In genomic region chr5:36861084-36861483, GRCm38 (mm10) we compare ENCODE assay signal across 15 mouse cellular contexts. TPM values are rescaled to one million over a fixed set of nuclear protein-coding genes. Genes with fewer than 3 reads are reported as not detected.
A peak's percentile ranks its signal among the peaks of the same experiment; 100 is the strongest.
DNase-seq lines count a peak whose midpoint lies in the region; TF ChIP-seq lines count a peak whose summit lies in the region.
"Had no signal": no experiment of that assay in that cellular context is flagged by ENCODE, and none has a peak within 500 bp of the region (broad histone marks: within the 10 kb centered on the region; RNA-seq: fewer than 3 reads in every experiment).

No protein-coding gene starts in this region.

- H3K4me3 ChIP-seq in left cerebral cortex, adult 2 months: no peak overlapping the region
- H3K4me3 ChIP-seq: heart, embryonic 12.5 days; hindbrain, embryonic 15.5 days; liver, embryonic 15.5 days had no signal

- TF ChIP-seq CTCF in left cerebral cortex, adult 2 months (IDR thresholded peaks at IDR 0.05): peak; percentile 49

- intact Hi-C loops in left cerebral cortex, adult 2 months (cut with DNase I): no loop called here

- peak; percentile 55 to 75 for DNase-seq in cerebellum, postnatal 10 days
- no peak for DNase-seq in cerebellum, adult 11 months
- no peak for DNase-seq in left cerebral cortex, adult 2 months (ENCODE audit: extremely low spot score in 1 of 2, low spot score in 2 of 2)
- DNase-seq in left cerebral cortex, adult 11 months (ENCODE audit: low spot score): no peak
- peak; percentile 59 for DNase-seq in A20 (ENCODE audit: low read depth, low spot score)
- DNase-seq in c-Kit-positive CD71-negative TER-119-negative erythroid progenitor cells, embryonic 14.5 days (ENCODE audit: low read depth): peak; percentile 6
- no peak for DNase-seq in urinary bladder, postnatal 14 days (ENCODE audit: low spot score)
- no peak for DNase-seq in left cerebral cortex, adult 8-10 months (ENCODE audit: low spot score in 2 of 2)
- DNase-seq: kidney, postnatal 36 days; spleen, adult 18-20 months; thymus, adult 18-20 months had no signal

- H3K27ac ChIP-seq in left cerebral cortex, adult 2 months: no peak overlapping the region
- H3K27ac ChIP-seq: hindbrain, embryonic 15.5 days; liver, embryonic 15.5 days had no signal

RNA-seq across cellular contexts. Expression of gene Ppp2r2c, which starts 7.2 kb away (rescaled TPM):
- total RNA-seq in left cerebral cortex, adult 2 months (2021): 100 to 1,000 TPM; 448 to 462 TPM
- 100 to 1,000 TPM; 388 to 449 (median 430) TPM for total RNA-seq in left cerebral cortex, adult 8-10 months (2022)
- total RNA-seq: megakaryocyte, adult 5-6 weeks had no signal

RNA-seq across cellular contexts. Expression of gene Man2b2, which starts 30.6 kb away (rescaled TPM):
- 10 to 100 TPM; 25.3 to 25.8 TPM for total RNA-seq in left cerebral cortex, adult 2 months (2021)
- 10 to 100 TPM; 33.6 to 46.8 (median 36.7) TPM for total RNA-seq in left cerebral cortex, adult 8-10 months (2022)

Comparison
In these comparisons a context has a peak if more than half of its experiments do, and no peak if none do; other contexts are left out.
1. DNase-seq: peak in cerebellum, postnatal 10 days (2 of 2), A20 (single experiment) and c-Kit-positive CD71-negative TER-119-negative erythroid progenitor cells, embryonic 14.5 days (single experiment); none in cerebellum, adult 11 months (single experiment), left cerebral cortex, adult 2 months (0 of 2), left cerebral cortex, adult 11 months (single experiment), urinary bladder, postnatal 14 days (single experiment) and left cerebral cortex, adult 8-10 months (0 of 2).